Mouse (Mus musculus): ENCODE results near the gene Cst9. TPM values are rescaled to one million over a fixed set of nuclear protein-coding genes. Genes with fewer than 3 reads are reported as not detected.

The Cst9 gene
- total RNA-seq, 1 experiment: not detected

GRCm38 (mm10) chr2:148861693-148862092 is 26.7 kb downstream of the Cst9 start:
- no peak overlapping the region for H3K4me3 ChIP-seq (ENCODE audit: insufficient read depth in 1 of 2, low read depth in 1 of 2, low read length in 2 of 2, poor library complexity in 1 of 2, severe bottlenecking in 1 of 2)
- H3K27ac ChIP-seq (ENCODE audit: insufficient read depth, low read depth, low read length, poor library complexity, severe bottlenecking): no peak overlapping the region
- DNase-seq (ENCODE audit: low read depth, low spot score): no peak
- H3K36me3 ChIP-seq (ENCODE audit: control insufficient read depth, insufficient read depth, low read length, poor library complexity, severe bottlenecking): no peaks in the 10 kb centered on the region
- TF ChIP-seq ZC3H11A (IDR thresholded peaks at IDR 0.05; ENCODE audit: borderline replicate concordance, low read depth, low read length): no peak
- TF ChIP-seq CHD2 (IDR thresholded peaks at IDR 0.05; ENCODE audit: low read depth, low read length): no peak
- no peaks in the 10 kb centered on the region for H3K9me3 ChIP-seq (ENCODE audit: control insufficient read depth, insufficient read depth, low read depth, low read length)
- H3K9ac ChIP-seq (ENCODE audit: insufficient read depth, low read depth, low read length, poor library complexity, severe bottlenecking): no peak overlapping the region
- H3K4me1 ChIP-seq (ENCODE audit: control insufficient read depth in 2 of 2, insufficient read depth in 2 of 2, low read length in 2 of 2, poor library complexity in 1 of 2): no peaks in the 10 kb centered on the region
- in situ Hi-C loops (cut with MboI; ENCODE audit: low sequenced_read_pairs in 2 of 2, unreplicated experiment in 2 of 2): no loop called here

- no peak within 1 kb of the TSS for H3K27ac ChIP-seq (ENCODE audit: insufficient read depth, low read depth, low read length, poor library complexity, severe bottlenecking)
- in situ Hi-C loops (cut with MboI; ENCODE audit: low sequenced_read_pairs in 2 of 2, unreplicated experiment in 2 of 2): no loop called here
- TF ChIP-seq MAFK (IDR thresholded peaks at IDR 0.05; ENCODE audit: insufficient read depth, low read depth, low read length) (no peak), ZNF384 (IDR thresholded peaks at IDR 0.05; ENCODE audit: low read depth, low read length) (no peak), CHD2 (IDR thresholded peaks at IDR 0.05; ENCODE audit: low read depth, low read length) (no peak), ZC3H11A (IDR thresholded peaks at IDR 0.05; ENCODE audit: borderline replicate concordance, low read depth, low read length) (no peak), HCFC1 (IDR thresholded peaks at IDR 0.05; ENCODE audit: borderline replicate concordance, insufficient read depth, low read length) (no peak)
- no peaks in the 10 kb centered on the region for H3K36me3 ChIP-seq (ENCODE audit: control insufficient read depth, insufficient read depth, low read length, poor library complexity, severe bottlenecking)
- DNase-seq (ENCODE audit: low read depth, low spot score): no peak
- H3K9ac ChIP-seq (ENCODE audit: insufficient read depth, low read depth, low read length, poor library complexity, severe bottlenecking): no peak within 1 kb of the TSS
- H3K9me3 ChIP-seq (ENCODE audit: control insufficient read depth, insufficient read depth, low read depth, low read length): no peaks in the 10 kb centered on the region
- H3K4me3 ChIP-seq (ENCODE audit: insufficient read depth in 1 of 2, low read depth in 1 of 2, low read length in 2 of 2, poor library complexity in 1 of 2, severe bottlenecking in 1 of 2): no peak within 1 kb of the TSS
- no peaks in the 10 kb centered on the region for H3K4me1 ChIP-seq (ENCODE audit: control insufficient read depth in 2 of 2, insufficient read depth in 2 of 2, low read length in 2 of 2, poor library complexity in 1 of 2)
Observed at GRCm38 (mm10) chr2:148864966-148865365, 30.0 kb downstream of the Cst9 start, which contains the start of gene 9230104L09Rik. Gene 9230104L09Rik, minus strand, starts transcription at chr2:148865038.

GRCm38 (mm10) chr2:148868959-148869358 is 34.0 kb downstream of the Cst9 start:
- peaks cover 2% of the 10 kb centered on the region in 2 experiments; a peak in 2 of 4 replicates for H3K4me1 ChIP-seq (ENCODE audit: control insufficient read depth in 2 of 2, insufficient read depth in 2 of 2, low read length in 2 of 2, poor library complexity in 1 of 2)
- DNase-seq (ENCODE audit: low read depth, low spot score): no peak

GRCm38 (mm10) chr2:148870526-148870925 is 35.6 kb downstream of the Cst9 start:
- TF ChIP-seq MAFK (IDR thresholded peaks at IDR 0.05; ENCODE audit: insufficient read depth, low read depth, low read length) (no peak), CHD2 (IDR thresholded peaks at IDR 0.05; ENCODE audit: low read depth, low read length) (no peak), HCFC1 (IDR thresholded peaks at IDR 0.05; ENCODE audit: borderline replicate concordance, insufficient read depth, low read length) (no peak)
- Histone ChIP-seq H3K9me3 (ENCODE audit: control insufficient read depth, insufficient read depth, low read depth, low read length) (no peaks in the 10 kb centered on the region), H3K4me1 (ENCODE audit: control insufficient read depth in 2 of 2, insufficient read depth in 2 of 2, low read length in 2 of 2, poor library complexity in 1 of 2) (peaks cover 2 to 5% of the 10 kb centered on the region in 2 experiments; a peak in 3 of 4 replicates), H3K9ac (ENCODE audit: insufficient read depth, low read depth, low read length, poor library complexity, severe bottlenecking) (no peak overlapping the region), H3K36me3 (ENCODE audit: control insufficient read depth, insufficient read depth, low read length, poor library complexity, severe bottlenecking) (peaks cover 10% of the 10 kb centered on the region), H3K27ac (ENCODE audit: insufficient read depth, low read depth, low read length, poor library complexity, severe bottlenecking) (no peak overlapping the region), H3K4me3 (ENCODE audit: insufficient read depth in 1 of 2, low read depth in 1 of 2, low read length in 2 of 2, poor library complexity in 1 of 2, severe bottlenecking in 1 of 2) (no peak overlapping the region)
- DNase-seq (ENCODE audit: low read depth, low spot score): no peak
- in situ Hi-C loops (cut with MboI; ENCODE audit: low sequenced_read_pairs in 2 of 2, unreplicated experiment in 2 of 2): no loop called here

More at GRCm38 (mm10) chr2:148868959-148869358, 34.0 kb downstream of the Cst9 start:
- Histone ChIP-seq H3K4me3 (ENCODE audit: insufficient read depth in 1 of 2, low read depth in 1 of 2, low read length in 2 of 2, poor library complexity in 1 of 2, severe bottlenecking in 1 of 2) (no peak overlapping the region), H3K9ac (ENCODE audit: insufficient read depth, low read depth, low read length, poor library complexity, severe bottlenecking) (no peak overlapping the region), H3K27ac (ENCODE audit: insufficient read depth, low read depth, low read length, poor library complexity, severe bottlenecking) (no peak overlapping the region), H3K36me3 (ENCODE audit: control insufficient read depth, insufficient read depth, low read length, poor library complexity, severe bottlenecking) (peaks cover 10% of the 10 kb centered on the region), H3K9me3 (ENCODE audit: control insufficient read depth, insufficient read depth, low read depth, low read length) (no peaks in the 10 kb centered on the region)
- TF ChIP-seq MAFK (IDR thresholded peaks at IDR 0.05; ENCODE audit: insufficient read depth, low read depth, low read length): no peak
- TF ChIP-seq CHD2 (IDR thresholded peaks at IDR 0.05; ENCODE audit: low read depth, low read length): no peak
- no peak for TF ChIP-seq ZNF384 (IDR thresholded peaks at IDR 0.05; ENCODE audit: low read depth, low read length)
- no peak for TF ChIP-seq ZC3H11A (IDR thresholded peaks at IDR 0.05; ENCODE audit: borderline replicate concordance, low read depth, low read length)
- no peak for TF ChIP-seq HCFC1 (IDR thresholded peaks at IDR 0.05; ENCODE audit: borderline replicate concordance, insufficient read depth, low read length)
- in situ Hi-C loops (cut with MboI; ENCODE audit: low sequenced_read_pairs in 2 of 2, unreplicated experiment in 2 of 2): no loop called here

GRCm38 (mm10) chr2:148872860-148873259 is 37.9 kb downstream of the Cst9 start:
- DNase-seq (ENCODE audit: low read depth, low spot score): no peak
- Histone ChIP-seq H3K4me1 (ENCODE audit: control insufficient read depth in 2 of 2, insufficient read depth in 2 of 2, low read length in 2 of 2, poor library complexity in 1 of 2) (peaks cover 6 to 14% of the 10 kb centered on the region in 2 experiments; a peak in 3 of 4 replicates), H3K36me3 (ENCODE audit: control insufficient read depth, insufficient read depth, low read length, poor library complexity, severe bottlenecking) (peaks cover 10% of the 10 kb centered on the region), H3K4me3 (ENCODE audit: insufficient read depth in 1 of 2, low read depth in 1 of 2, low read length in 2 of 2, poor library complexity in 1 of 2, severe bottlenecking in 1 of 2) (no peak overlapping the region), H3K27ac (ENCODE audit: insufficient read depth, low read depth, low read length, poor library complexity, severe bottlenecking) (no peak overlapping the region), H3K9me3 (ENCODE audit: control insufficient read depth, insufficient read depth, low read depth, low read length) (no peaks in the 10 kb centered on the region), H3K9ac (ENCODE audit: insufficient read depth, low read depth, low read length, poor library complexity, severe bottlenecking) (no peak overlapping the region; the same call in 1 of the 2 replicates)
- in situ Hi-C loops (cut with MboI; ENCODE audit: low sequenced_read_pairs in 2 of 2, unreplicated experiment in 2 of 2): no loop called here
- TF ChIP-seq ZC3H11A (IDR thresholded peaks at IDR 0.05; ENCODE audit: borderline replicate concordance, low read depth, low read length): no peak
- TF ChIP-seq CHD2 (IDR thresholded peaks at IDR 0.05; ENCODE audit: low read depth, low read length): no peak
- TF ChIP-seq MAFK (IDR thresholded peaks at IDR 0.05; ENCODE audit: insufficient read depth, low read depth, low read length): no peak
- TF ChIP-seq HCFC1 (IDR thresholded peaks at IDR 0.05; ENCODE audit: borderline replicate concordance, insufficient read depth, low read length): no peak
